Mouse (Mus musculus) lung, postnatal 14 days (tissue): ENCODE results near the gene Col24a1.

ENCODE experiments used
- DNase-seq: peaks from one replicate; pipeline ENCODE4 v3.0.0; 2021

The Col24a1 gene

GRCm38 (mm10) chr3:145292337-145293134 lies at the start of gene Col24a1:
TSS of gene Col24a1 (plus strand) at chr3:145292472.
- peak; percentile 1 for DNase-seq

- no peak for DNase-seq
These were observed 44.2 kb upstream of the Col24a1 start for GRCm38 (mm10) chr3:145248040-145248439.

- no peak for DNase-seq
These were observed 39.2 kb upstream of the Col24a1 start for GRCm38 (mm10) chr3:145253066-145253465.

GRCm38 (mm10) chr3:145254764-145255396 lies 37.4 kb upstream of the Col24a1 start:
- DNase-seq, result no peak

GRCm38 (mm10) chr3:145256647-145257046 lies 35.6 kb upstream of the Col24a1 start:
- DNase-seq, result no peak

GRCm38 (mm10) chr3:145259678-145260077 lies 32.6 kb upstream of the Col24a1 start:
- DNase-seq, result no peak

GRCm38 (mm10) chr3:145263131-145263530 lies 29.1 kb upstream of the Col24a1 start:
- DNase-seq, result no peak

- DNase-seq, result no peak
These were observed 24.2 kb upstream of the Col24a1 start for GRCm38 (mm10) chr3:145268066-145268465.

- DNase-seq, result no peak
These were observed 18.1 kb upstream of the Col24a1 start for GRCm38 (mm10) chr3:145274191-145274590.

GRCm38 (mm10) chr3:145293207-145293606 lies 935 bp downstream of the Col24a1 start:
- DNase-seq, result peak; percentile 49

GRCm38 (mm10) chr3:145293623-145294307 lies 1.5 kb downstream of the Col24a1 start:
- no peak for DNase-seq

GRCm38 (mm10) chr3:145299980-145300591 lies 7.8 kb downstream of the Col24a1 start:
- DNase-seq, result no peak

GRCm38 (mm10) chr3:145305311-145305710 lies 13.0 kb downstream of the Col24a1 start:
- DNase-seq, result no peak

- DNase-seq, result no peak
These were observed 14.9 kb downstream of the Col24a1 start for GRCm38 (mm10) chr3:145307209-145307608.

GRCm38 (mm10) chr3:145320587-145321274 lies 28.5 kb downstream of the Col24a1 start:
- no peak for DNase-seq

- no peak for DNase-seq
These were observed 33.1 kb downstream of the Col24a1 start for GRCm38 (mm10) chr3:145325402-145325801.

GRCm38 (mm10) chr3:145331642-145332041 lies 39.4 kb downstream of the Col24a1 start:
- no peak for DNase-seq

GRCm38 (mm10) chr3:145334046-145334445 lies 41.8 kb downstream of the Col24a1 start:
- DNase-seq, result no peak

- peak; percentile 23 for DNase-seq
These were observed 44.9 kb downstream of the Col24a1 start for GRCm38 (mm10) chr3:145337161-145337560.

GRCm38 (mm10) chr3:145339851-145340499 lies 47.7 kb downstream of the Col24a1 start:
- DNase-seq, result no peak

- no peak for DNase-seq
These were observed 56.4 kb downstream of the Col24a1 start for GRCm38 (mm10) chr3:145348690-145349089.

GRCm38 (mm10) chr3:145353951-145354350 lies 61.7 kb downstream of the Col24a1 start:
- DNase-seq, result no peak
